Mouse (Mus musculus) cerebellum, adult 2 months (tissue): ENCODE measurements around the gene Wfdc8. TPM values are rescaled to one million over a fixed set of nuclear protein-coding genes. Genes with fewer than 3 reads are reported as not detected.
A peak's percentile ranks its signal among the peaks of the same experiment; 100 is the strongest.
"Not testable (repeated sequence)": the region's sequence is repeated elsewhere in the genome, so short reads cannot be mapped to it uniquely, and the experiment has no call there.

Source experiments
- DNase-seq, 2 experiments: peaks; one replicate each; pipeline ENCODE4 v3.0.0; 2021
- H3K27ac ChIP-seq: fragments of 200-500 bp; 2 replicates; pipeline ENCODE4 v1.5.1; 2012; ENCODE audit warnings: low read length, control low read depth, inconsistent platforms; ENCODE audit not compliant: insufficient read depth
- H3K27me3 ChIP-seq: fragments of 200-500 bp; 2 replicates; pipeline ENCODE4 v1.6.1; 2012; ENCODE audit warnings: inconsistent platforms, mild to moderate bottlenecking, low read length, moderate library complexity; ENCODE audit not compliant: control insufficient read depth, insufficient read depth
- H3K4me1 ChIP-seq: fragments of 200-500 bp; 2 replicates; pipeline ENCODE4 v1.6.1; 2011; ENCODE audit warnings: low read length; ENCODE audit not compliant: control insufficient read depth, insufficient read depth
- H3K4me3 ChIP-seq: fragments of 200-500 bp; replicated peaks from 2 replicates; pipeline ENCODE3; 2011; ENCODE audit warnings: mild to moderate bottlenecking, low read depth, low read length, control low read depth; ENCODE audit not compliant: insufficient read depth
- CTCF ChIP-seq: fragments of 200-500 bp; IDR thresholded peaks from 2 replicates; pipeline ENCODE4 v1.5.1; 2011; ENCODE audit warnings: low read depth, mild to moderate bottlenecking, control low read depth, low read length, moderate library complexity, borderline replicate concordance; ENCODE audit not compliant: insufficient read depth
- POLR2A ChIP-seq: fragments of 200-500 bp; IDR thresholded peaks from 2 replicates; pipeline ENCODE4 v1.6.1; 2011; ENCODE audit warnings: low read length, control low read depth, borderline replicate concordance; ENCODE audit not compliant: insufficient read depth
- WGBS: fragments of 180-500 bp; shearing (Covaris S2); methylation state at CpG from one replicate; pipeline ENCODE4 v1.1.7; 2018; 5-methylcytosine and 5-hydroxymethylcytosine counted together
- polyA plus RNA-seq: library from polyadenylated mRNA; depleted of rRNA; stranded (reverse); fragments of >200 nt; gene quantifications from 2 replicates; pipeline ENCODE4 v1.2.3, GENCODE M21; 2012

Gene Wfdc8
- polyA plus RNA-seq, 1 experiment, result not detected

DNA sequence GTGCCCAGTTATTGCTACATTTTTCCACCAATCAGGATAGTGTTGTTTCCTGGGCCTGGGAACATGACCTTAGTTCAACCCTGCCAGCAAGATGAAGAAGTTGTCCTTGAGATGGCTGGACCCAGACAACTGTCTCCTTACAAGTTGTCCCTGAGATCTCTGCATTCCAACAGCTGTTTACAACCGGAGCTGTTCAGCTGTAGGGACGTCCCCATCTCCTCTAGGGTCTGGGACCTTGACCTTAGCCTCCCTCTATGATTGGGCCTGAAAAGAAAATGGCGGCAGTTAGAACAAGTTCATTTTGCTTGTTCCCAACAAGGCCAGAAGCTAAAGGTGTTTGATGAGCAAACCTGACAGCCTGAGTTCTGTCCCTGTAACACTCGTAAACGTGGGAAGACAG is 5.6 kb upstream of the Wfdc8 start:
- WGBS, result 84% methylated on average over 5 of the region's 5 CpGs
- no peak for TF ChIP-seq CTCF

GRCm38 (mm10) chr2:164615386-164615785 is 2.0 kb upstream of the Wfdc8 start:
- H3K27ac ChIP-seq, result no peak overlapping the region
- H3K4me1 ChIP-seq, result no peaks in the 10 kb centered on the region
- no peaks in the 10 kb centered on the region for H3K27me3 ChIP-seq
- TF ChIP-seq CTCF (no peak), POLR2A (no peak)
- H3K4me3 ChIP-seq, result no peak overlapping the region
- WGBS, result 90% methylated on average over 3 of the region's 3 CpGs
- no peak for DNase-seq

More for the DNA sequence above, 5.6 kb upstream of the Wfdc8 start:
- Histone ChIP-seq H3K4me1 (no peaks in the 10 kb centered on the region), H3K4me3 (no peak overlapping the region), H3K27me3 (no peaks in the 10 kb centered on the region), H3K27ac (no peak overlapping the region)
- no peak for DNase-seq

GRCm38 (mm10) chr2:164608781-164609180 is 4.6 kb downstream of the Wfdc8 start:
- Histone ChIP-seq H3K27me3 (no peaks in the 10 kb centered on the region), H3K4me1 (no peaks in the 10 kb centered on the region), H3K4me3 (no peak overlapping the region), H3K27ac (no peak overlapping the region)
- DNase-seq, result no peak
- WGBS, result 41% methylated on average over 6 of the region's 6 CpGs
- TF ChIP-seq POLR2A (no peak), CTCF (no peak)

DNA sequence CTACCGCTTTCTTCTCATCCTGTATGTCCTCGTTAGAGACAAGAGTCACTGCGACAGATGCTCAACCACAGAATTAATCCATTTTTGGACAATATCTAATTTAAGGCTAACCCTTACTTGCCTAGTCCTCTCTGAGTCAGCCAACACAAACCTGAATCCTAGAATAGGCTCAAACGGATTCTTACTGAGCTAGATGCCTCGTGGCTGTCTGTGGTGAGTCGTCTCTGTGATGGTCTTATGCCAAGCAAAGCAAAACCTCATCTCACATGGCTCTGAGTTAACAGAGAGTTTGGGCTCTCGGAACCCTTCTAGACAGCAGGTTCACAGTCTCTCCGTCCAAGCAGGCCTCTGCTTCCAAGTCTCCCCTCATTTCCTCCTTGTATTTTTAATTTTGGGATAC is 9.0 kb downstream of the Wfdc8 start:
- 84% methylated on average over 8 of the region's 8 CpGs for WGBS
- no peak for TF ChIP-seq POLR2A
- TF ChIP-seq CTCF, result no peak
- H3K4me1 ChIP-seq, result no peaks in the 10 kb centered on the region
- DNase-seq, result no peak
- no peak overlapping the region for H3K4me3 ChIP-seq
- H3K27me3 ChIP-seq, result no peaks in the 10 kb centered on the region
- H3K27ac ChIP-seq, result no peak overlapping the region

DNA sequence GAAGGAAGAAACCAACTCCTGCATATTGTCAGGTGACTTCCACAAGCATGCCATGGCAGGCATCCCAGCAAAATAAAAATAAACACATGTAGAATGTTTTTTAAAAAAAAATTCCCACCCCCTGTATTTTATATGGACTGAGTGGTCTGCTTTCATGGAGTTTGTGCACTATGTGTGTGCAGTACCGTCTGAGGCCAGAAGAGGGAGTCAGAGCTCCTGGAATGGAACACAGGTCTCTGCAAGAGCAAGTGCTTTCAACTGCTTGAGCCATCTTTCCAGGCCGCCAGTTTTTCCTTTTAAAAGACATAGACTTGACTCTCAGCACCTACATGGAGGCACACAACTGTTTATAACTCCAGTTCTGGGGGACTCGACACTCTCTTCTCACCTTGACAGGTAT is 9.9 kb downstream of the Wfdc8 start:
- no peak for DNase-seq
- TF ChIP-seq POLR2A (no peak), CTCF (no peak)
- WGBS, result 90% methylated on average over 3 of the region's 3 CpGs
- Histone ChIP-seq H3K4me3 (no peak overlapping the region), H3K27me3 (no peaks in the 10 kb centered on the region), H3K27ac (no peak overlapping the region), H3K4me1 (no peaks in the 10 kb centered on the region)

DNA sequence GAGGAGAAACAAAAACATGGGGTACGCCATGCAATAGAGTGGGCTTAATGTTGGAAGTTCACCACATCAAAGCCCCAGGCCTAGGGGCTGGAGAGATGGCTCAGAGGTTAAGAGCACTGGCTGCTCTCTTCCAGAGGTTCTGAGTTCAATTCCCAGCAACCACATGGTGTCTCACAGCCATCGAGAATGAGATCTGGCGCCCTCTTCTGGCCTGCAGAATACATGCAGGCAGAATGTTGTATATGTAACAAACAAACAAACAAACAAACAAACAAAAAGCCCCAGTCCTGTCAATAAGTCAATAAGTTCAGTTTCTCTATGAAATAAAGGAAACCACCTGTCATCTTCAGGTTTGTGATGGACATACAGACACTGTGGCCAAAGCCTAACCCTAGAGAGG is 13.2 kb downstream of the Wfdc8 start:
- no peak overlapping the region for H3K4me3 ChIP-seq
- DNase-seq, result no peak
- no peaks in the 10 kb centered on the region for H3K4me1 ChIP-seq
- TF ChIP-seq POLR2A, result no peak
- WGBS, result 69% methylated on average over 3 of the region's 3 CpGs
- no peaks in the 10 kb centered on the region for H3K27me3 ChIP-seq
- H3K27ac ChIP-seq, result no peak overlapping the region

DNA sequence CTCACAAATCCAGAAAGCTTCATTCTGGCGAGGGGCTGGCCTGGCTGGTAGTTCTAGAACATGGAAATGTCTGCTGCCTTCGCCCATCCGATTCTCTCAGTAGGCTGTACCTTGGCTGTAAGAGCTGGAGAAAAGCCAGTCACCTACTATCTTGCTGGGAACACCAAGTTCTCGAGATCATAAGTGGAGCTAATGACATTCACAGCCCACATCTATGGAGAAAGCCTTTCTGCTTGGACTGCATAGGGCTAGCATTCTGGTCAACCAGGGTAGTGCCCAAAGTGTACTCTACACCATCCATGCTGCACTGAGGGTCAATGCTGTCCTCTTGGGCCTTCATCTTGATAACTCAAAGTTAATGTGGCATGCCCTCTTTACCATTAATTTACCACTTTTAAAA is 19.9 kb downstream of the Wfdc8 start, which contains the start of gene Eppin:
TSS of gene Eppin (minus strand) at position 101 of the 400 bp plus-strand sequence.
- H3K4me3 ChIP-seq, result no peak within 1 kb of the TSS
- TF ChIP-seq CTCF, result no peak
- 58% methylated on average over 4 of the region's 4 CpGs for WGBS
- no peaks in the 10 kb centered on the region for H3K4me1 ChIP-seq
- H3K27me3 ChIP-seq, result no peaks in the 10 kb centered on the region; the same call in 1 of the 2 replicates
- no peak for DNase-seq
- H3K27ac ChIP-seq, result no peak within 1 kb of the TSS

GRCm38 (mm10) chr2:164592014-164592413 is 21.4 kb downstream of the Wfdc8 start:
- H3K4me3 ChIP-seq, result no peak overlapping the region
- 4% methylated on average over 4 of the region's 4 CpGs for WGBS
- no peaks in the 10 kb centered on the region; the same call in 1 of the 2 replicates for H3K27me3 ChIP-seq
- H3K4me1 ChIP-seq, result no peaks in the 10 kb centered on the region
- TF ChIP-seq POLR2A (no peak), CTCF (peak; percentile 60; the same call in 1 of the 2 replicates)
- no peak overlapping the region for H3K27ac ChIP-seq
- DNase-seq, result no peak

- 19% methylated on average over 13 of the region's 13 CpGs for WGBS
- not testable (repeated sequence) for H3K4me1 ChIP-seq, H3K27me3 ChIP-seq, H3K27ac ChIP-seq, H3K4me3 ChIP-seq, DNase-seq
Observed at GRCm38 (mm10) chr2:164585025-164585725, 28.3 kb downstream of the Wfdc8 start, which contains the start of gene Wfdc6a. Wfdc6a (minus strand) TSS chr2:164585447.

- not testable (repeated sequence) for DNase-seq, H3K27me3 ChIP-seq, H3K27ac ChIP-seq, H3K4me3 ChIP-seq, H3K4me1 ChIP-seq
- WGBS, result 73% methylated on average over 6 of the region's 6 CpGs
Observed at GRCm38 (mm10) chr2:164573359-164573758, 40.1 kb downstream of the Wfdc8 start, which contains the start of gene Spint3. Spint3 (minus strand) TSS chr2:164573459.
